Mouse (Mus musculus) stomach, postnatal 0 days (tissue): Measurements from ENCODE around the gene Gm20489. TPM values are rescaled to one million over a fixed set of nuclear protein-coding genes. Genes with fewer than 3 reads are reported as not detected.

Experiments used
- ATAC-seq: fragments of 200-750 bp; cut with Nextera tagmentation; 2 replicates; pipeline ENCODE4 v1.8.0; 2017; ENCODE audit not compliant: low FRiP score, low TSS enrichment
- DNase-seq: peaks from one replicate; pipeline ENCODE4 v3.0.0-alpha.2; 2016; ENCODE audit warnings: low spot score
- H3K27ac ChIP-seq: fragments of 300-500 bp; sonication (generic); replicated peaks from 2 replicates; pipeline ENCODE4 v1.5.1; 2014; ENCODE audit warnings: mild to moderate bottlenecking, control low read depth
- H3K27me3 ChIP-seq: fragments of 300-500 bp; sonication (generic); 2 replicates; pipeline ENCODE4 v1.6.1; 2014; ENCODE audit warnings: low read length; ENCODE audit not compliant: control insufficient read depth, insufficient read depth
- H3K36me3 ChIP-seq: fragments of 300-500 bp; sonication (generic); 2 replicates; pipeline ENCODE4 v1.6.1; 2014; ENCODE audit warnings: low read length, mixed read lengths; ENCODE audit not compliant: control insufficient read depth, insufficient read depth
- H3K4me1 ChIP-seq: fragments of 300-500 bp; sonication (generic); replicated peaks from 2 replicates; pipeline ENCODE4 v1.6.1; 2014; ENCODE audit warnings: antibody characterized with exemption; ENCODE audit not compliant: control insufficient read depth, insufficient read depth
- H3K4me2 ChIP-seq: fragments of 300-500 bp; sonication (generic); replicated peaks from 2 replicates; pipeline ENCODE4 v1.6.1; 2014; ENCODE audit warnings: low read depth, mild to moderate bottlenecking, control low read depth, moderate library complexity
- H3K4me3 ChIP-seq: fragments of 300-500 bp; sonication (generic); 2 replicates; pipeline ENCODE4 v1.5.1; 2014; ENCODE audit warnings: low read depth, low read length, control low read depth
- H3K9ac ChIP-seq: fragments of 300-500 bp; sonication (generic); 2 replicates; pipeline ENCODE4 v1.6.1; 2014; ENCODE audit warnings: mild to moderate bottlenecking, low read length, control low read depth, mixed read lengths
- H3K9me3 ChIP-seq: fragments of 300-500 bp; sonication (generic); 2 replicates; pipeline ENCODE4 v1.6.1; 2016; ENCODE audit warnings: low read length; ENCODE audit not compliant: control insufficient read depth
- CTCF ChIP-seq: IDR thresholded peaks from 2 replicates; pipeline ENCODE4 v1.5.1; 2016; ENCODE audit warnings: antibody characterized with exemption, low read depth, mild to moderate bottlenecking, moderate library complexity
- EP300 ChIP-seq: optimal IDR thresholded peaks from 2 replicates; pipeline ENCODE3; 2016; ENCODE audit warnings: antibody characterized with exemption
- WGBS: fragments of 180-500 bp; shearing (Covaris S2); extraction: QIAGEN DNeasy Blood & Tissue Kit; methylation state at CpG from one replicate; pipeline ENCODE4 v1.1.7; 2014; 5-methylcytosine and 5-hydroxymethylcytosine counted together
- polyA plus RNA-seq: library from polyadenylated mRNA; unstranded; fragments of >200 nt; fragmentation: Nextera tagmentation; extraction: Ambion mirVana; gene quantifications from 2 replicates; pipeline ENCODE4 v1.2.1, GENCODE M21; 2015

Gene Gm20489
- not detected in 2 replicates for polyA plus RNA-seq

DNA sequence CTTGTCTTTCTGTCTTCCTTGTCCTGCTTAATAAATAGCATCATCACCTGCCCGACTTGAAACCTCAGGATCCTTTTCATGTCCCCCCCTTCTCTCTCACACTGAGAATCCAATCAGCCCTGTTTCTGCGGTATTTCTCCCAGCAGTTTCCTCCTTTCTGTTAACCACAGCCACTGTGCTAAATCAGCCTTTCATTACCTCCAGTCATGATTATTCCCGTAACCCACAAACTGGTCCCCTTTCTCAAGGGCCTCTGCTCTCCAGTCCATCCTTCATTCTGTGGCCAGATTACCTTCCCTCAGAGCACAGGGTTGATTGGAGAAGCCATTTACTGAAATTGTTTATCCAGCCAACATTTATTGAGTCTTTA, at the start of gene Gm20489:
Gene Gm20489, minus strand, starts transcription at position 269 of the 370 bp plus-strand sequence.
- no peaks in the 10 kb centered on the region for H3K27me3 ChIP-seq
- 41% methylated on average over 3 of the region's 3 CpGs for WGBS
- no peaks in the 10 kb centered on the region for H3K36me3 ChIP-seq
- TF ChIP-seq EP300 (no peak), CTCF (no peak)
- ATAC-seq = no peak
- no peak within 1 kb of the TSS for H3K9ac ChIP-seq
- DNase-seq = no peak
- H3K4me2 ChIP-seq = no peak within 1 kb of the TSS
- no peak within 1 kb of the TSS for H3K27ac ChIP-seq
- no peak within 1 kb of the TSS for H3K4me3 ChIP-seq
- no peaks in the 10 kb centered on the region for H3K9me3 ChIP-seq
- H3K4me1 ChIP-seq = no peaks in the 10 kb centered on the region

DNA sequence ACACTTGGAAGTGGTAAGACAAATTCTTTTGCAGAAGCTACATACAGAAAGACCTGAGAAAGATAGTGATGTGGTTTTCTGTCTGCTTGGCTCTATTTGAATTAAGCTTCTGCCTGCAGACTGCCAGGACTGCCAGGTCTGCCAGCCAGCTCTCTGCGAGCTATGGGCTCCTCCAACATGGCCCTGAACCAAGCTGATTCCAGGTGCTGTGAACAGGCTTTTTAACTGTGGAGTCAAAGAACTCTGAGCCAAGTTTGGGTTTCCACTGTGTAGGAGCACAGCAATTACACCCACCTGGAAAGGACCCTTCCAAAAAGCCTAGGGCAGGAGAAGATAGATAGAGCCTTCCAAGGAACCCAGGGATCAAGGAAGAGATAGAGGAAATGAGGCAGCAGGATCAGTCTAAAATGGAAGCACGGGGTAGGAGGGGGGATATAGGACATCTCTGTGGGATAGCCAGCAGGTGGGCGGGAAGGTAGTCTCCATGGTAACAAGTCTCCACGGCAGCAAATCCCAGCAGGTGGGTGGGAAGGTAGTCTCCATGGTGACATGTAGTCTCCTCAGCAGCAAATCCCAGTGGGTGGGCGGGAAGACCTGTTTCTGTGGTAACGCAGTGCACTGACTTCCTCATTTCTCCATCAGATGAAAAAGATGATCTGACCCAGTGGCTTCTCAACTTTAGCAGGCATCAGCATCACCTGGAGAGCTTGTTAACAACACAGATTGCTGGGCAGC, 45.0 kb upstream of the Gm20489 start:
- no peak for DNase-seq
- no peaks in the 10 kb centered on the region for H3K9me3 ChIP-seq
- H3K4me2 ChIP-seq = no peak overlapping the region
- H3K27me3 ChIP-seq = no peaks in the 10 kb centered on the region
- no peak overlapping the region for H3K9ac ChIP-seq
- ATAC-seq = no peak
- no peak overlapping the region for H3K4me3 ChIP-seq
- H3K36me3 ChIP-seq = no peaks in the 10 kb centered on the region
- no peaks in the 10 kb centered on the region for H3K4me1 ChIP-seq
- no peak overlapping the region for H3K27ac ChIP-seq
- no peak for TF ChIP-seq CTCF
- TF ChIP-seq EP300 = no peak
- WGBS = 46% methylated on average over 5 of the region's 6 CpGs

DNA sequence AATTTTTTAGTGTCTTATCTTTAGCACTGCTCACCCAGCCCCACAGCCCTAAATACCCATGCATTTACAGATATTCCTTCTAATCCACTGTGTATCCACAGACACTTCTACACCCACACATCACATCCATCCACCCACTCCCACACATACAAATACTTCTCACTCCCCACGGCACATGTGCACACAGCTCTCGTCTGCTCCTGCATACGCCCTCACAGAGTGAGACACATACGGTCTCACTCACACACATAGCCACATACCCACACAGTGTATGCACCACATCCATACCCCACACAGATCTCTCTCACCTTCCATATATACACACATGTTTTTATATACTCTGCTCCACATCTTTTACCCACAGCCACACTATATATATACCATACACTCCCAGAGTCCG, 40.5 kb upstream of the Gm20489 start:
- H3K27ac ChIP-seq = no peak overlapping the region
- no peaks in the 10 kb centered on the region for H3K4me1 ChIP-seq
- 91% methylated on average over 5 of the region's 5 CpGs for WGBS
- H3K4me2 ChIP-seq = no peak overlapping the region
- no peaks in the 10 kb centered on the region for H3K36me3 ChIP-seq
- H3K9me3 ChIP-seq = no peaks in the 10 kb centered on the region
- H3K27me3 ChIP-seq = no peaks in the 10 kb centered on the region
- ATAC-seq (no peak), DNase-seq (no peak)
- no peak overlapping the region for H3K9ac ChIP-seq
- H3K4me3 ChIP-seq = no peak overlapping the region
- TF ChIP-seq CTCF (no peak), EP300 (no peak)

DNA sequence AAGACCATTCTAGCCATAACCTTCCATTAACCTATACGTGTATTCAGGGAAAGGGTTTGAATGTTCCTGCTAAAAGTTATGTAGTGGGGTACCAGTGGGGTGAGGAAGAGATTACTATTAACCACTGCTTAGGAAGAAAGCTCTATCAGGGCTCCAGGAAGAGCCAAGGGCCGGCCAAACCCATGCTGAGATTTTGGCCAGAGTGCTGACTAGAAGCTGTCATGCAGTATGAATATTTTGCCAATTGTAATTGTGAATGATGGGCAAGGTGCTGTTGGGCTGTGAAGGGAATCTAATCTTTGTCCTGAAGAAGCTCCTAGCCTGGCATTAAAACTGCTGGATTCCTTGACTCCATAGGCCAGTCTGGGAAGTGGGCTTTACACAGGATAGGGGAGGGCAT, 35.8 kb upstream of the Gm20489 start:
- WGBS = 69% methylated on average over 2 of the region's 2 CpGs

DNA sequence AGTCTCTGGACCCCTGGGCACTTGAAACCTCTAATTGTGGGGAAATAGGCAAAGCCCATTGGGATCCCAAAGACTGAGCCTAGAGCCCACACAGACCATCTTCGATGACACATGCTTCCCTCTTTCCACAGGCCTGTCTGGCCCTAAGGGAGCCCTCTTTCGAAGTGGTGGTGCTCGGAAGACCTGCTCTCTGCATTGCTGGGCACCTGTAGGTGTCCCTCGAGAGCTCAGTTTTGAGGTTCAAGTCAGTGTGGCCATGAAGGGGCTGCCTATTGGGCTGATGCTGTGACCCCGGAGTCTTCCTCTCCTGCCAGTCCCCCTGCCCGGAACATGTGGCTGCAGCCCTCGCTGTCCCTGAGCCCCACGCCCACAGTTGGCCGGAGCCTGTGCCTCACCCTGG, 32.8 kb upstream of the Gm20489 start:
- no peak overlapping the region for H3K27ac ChIP-seq
- TF ChIP-seq CTCF (no peak), EP300 (no peak)
- H3K4me2 ChIP-seq = no peak overlapping the region
- no peaks in the 10 kb centered on the region for H3K4me1 ChIP-seq
- H3K27me3 ChIP-seq = no peaks in the 10 kb centered on the region
- no peak overlapping the region for H3K4me3 ChIP-seq
- no peaks in the 10 kb centered on the region for H3K9me3 ChIP-seq
- 82% methylated on average over 9 of the region's 9 CpGs for WGBS
- H3K9ac ChIP-seq = no peak overlapping the region
- DNase-seq = no peak
- H3K36me3 ChIP-seq = no peaks in the 10 kb centered on the region
- ATAC-seq = no peak

More for the DNA sequence above, 35.8 kb upstream of the Gm20489 start:
- no peak for ATAC-seq
- TF ChIP-seq CTCF (no peak), EP300 (no peak)
- Histone ChIP-seq H3K9ac (no peak overlapping the region), H3K4me3 (no peak overlapping the region), H3K27me3 (no peaks in the 10 kb centered on the region), H3K9me3 (no peaks in the 10 kb centered on the region), H3K4me2 (no peak overlapping the region), H3K36me3 (no peaks in the 10 kb centered on the region), H3K27ac (no peak overlapping the region), H3K4me1 (no peaks in the 10 kb centered on the region)
- DNase-seq = no peak

DNA sequence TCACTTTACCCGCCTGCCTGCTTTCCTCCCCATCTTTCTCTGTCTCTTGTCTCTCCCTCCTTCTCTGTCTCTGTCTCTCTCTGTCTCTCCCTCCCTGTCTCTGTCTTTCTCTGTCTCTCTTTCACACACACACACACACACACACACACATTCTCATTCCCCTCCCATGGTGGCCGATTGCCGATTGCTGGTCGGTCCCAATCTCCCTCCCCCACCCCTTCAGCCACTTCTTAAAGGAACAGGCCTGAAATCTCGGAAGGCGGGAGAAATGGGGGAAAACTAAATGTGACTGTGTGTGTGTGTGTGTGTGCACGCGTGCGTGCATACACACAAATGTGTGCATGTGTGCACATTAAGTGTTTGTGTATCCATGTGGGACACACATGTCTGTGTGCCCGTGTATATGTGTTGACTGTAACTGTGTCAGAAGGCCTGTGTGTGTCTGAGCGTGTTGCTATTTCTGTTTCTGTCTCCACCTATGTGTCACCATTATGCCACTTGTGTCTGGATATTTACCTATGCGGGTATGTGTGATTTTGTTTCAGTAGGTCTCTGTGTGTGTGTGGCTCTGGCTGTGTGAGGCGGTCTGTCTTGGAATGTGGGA, 31.7 kb upstream of the Gm20489 start:
- DNase-seq (peak; percentile 26), ATAC-seq (peak; percentile 24; the same call in 1 of the 2 replicates)
- Histone ChIP-seq H3K27ac (no peak overlapping the region), H3K36me3 (no peaks in the 10 kb centered on the region), H3K27me3 (no peaks in the 10 kb centered on the region), H3K4me3 (peak overlapping the region; percentile 13; the same call in 1 of the 2 replicates), H3K9ac (no peak overlapping the region), H3K9me3 (no peaks in the 10 kb centered on the region), H3K4me2 (peak overlapping the region; percentile 54), H3K4me1 (no peaks in the 10 kb centered on the region)
- 32% methylated on average over 13 of the region's 13 CpGs for WGBS
- TF ChIP-seq EP300 (no peak), CTCF (no peak)
